Mouse (Mus musculus) G1E (cell line): ENCODE results near the gene Pgf.
A peak's percentile ranks its signal among the peaks of the same experiment; 100 is the strongest.

Source experiments
- CTCF ChIP-seq: IDR thresholded peaks from 2 replicates; pipeline ENCODE4 v1.5.1; 2012; ENCODE audit warnings: low read depth, low read length, inconsistent platforms, mixed read lengths
- GATA1 ChIP-seq: IDR thresholded peaks from 2 replicates; pipeline ENCODE4 v1.6.1; 2012; ENCODE audit warnings: borderline replicate concordance, low read length, inconsistent platforms, mixed read lengths
- GATA2 ChIP-seq: IDR thresholded peaks from 2 replicates; pipeline ENCODE4 v1.6.1; 2012; ENCODE audit warnings: low read depth, low read length, inconsistent platforms, borderline replicate concordance
- POLR2AphosphoS5 ChIP-seq: IDR thresholded peaks from 2 replicates; pipeline ENCODE4 v1.6.1; 2012; ENCODE audit warnings: low read depth, low read length, inconsistent platforms; ENCODE audit not compliant: insufficient replicate concordance
- TAL1 ChIP-seq: conservative IDR thresholded peaks from 2 replicates; pipeline ENCODE4 v1.6.1; 2012; ENCODE audit warnings: low read depth, low read length, inconsistent platforms, mixed read lengths

DNA sequence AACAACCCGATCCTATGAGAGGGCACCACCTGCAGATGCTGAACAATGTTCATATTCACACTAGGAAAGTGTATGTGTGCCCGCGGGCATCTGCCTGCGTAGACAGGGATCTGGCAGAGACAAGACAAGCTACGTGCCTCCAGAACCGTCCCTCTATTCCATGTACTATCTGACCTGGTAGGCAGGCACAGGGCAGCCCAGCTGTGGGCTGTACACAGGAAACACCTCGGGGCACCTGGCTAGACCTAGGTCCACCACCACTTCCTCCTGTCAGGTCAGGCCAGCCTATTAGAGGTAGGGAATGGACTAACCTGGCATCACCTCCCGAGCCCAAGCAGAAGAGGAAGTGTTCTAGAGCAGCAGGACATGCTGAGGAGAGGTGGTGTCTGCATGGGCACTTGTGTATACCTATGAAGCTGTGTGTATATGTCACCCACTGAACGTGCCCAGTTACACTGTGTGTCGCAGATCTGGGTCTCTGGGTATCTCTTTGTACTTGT, at the start of gene Pgf:
- TF ChIP-seq CTCF (no peak), GATA1 (no peak), TAL1 (0 out of 2 replicates have a peak, but pooled peaks have one; percentile 4), GATA2 (no peak), POLR2AphosphoS5 (no peak)
